12 mouse cellular contexts compared by ENCODE assay signal in genomic region chr3:101712666-101713065, GRCm38 (mm10).
DNase-seq lines count a peak whose midpoint lies in the region; ATAC-seq and TF ChIP-seq lines count a peak whose summit lies in the region.
"Had no signal": no experiment of that assay in that cellular context is flagged by ENCODE, and none has a peak within 500 bp of the region (broad histone marks: within the 10 kb centered on the region; RNA-seq: fewer than 3 reads in every experiment).

No protein-coding gene starts in this region.

- ATAC-seq in hindbrain, embryonic 11.5 days (ENCODE audit: low FRiP score) = no peak
- ATAC-seq in hindbrain, postnatal 0 days = no peak
- ATAC-seq in limb, embryonic 15.5 days (ENCODE audit: insufficient number of reproducible peaks, low FRiP score, low TSS enrichment, low read depth) = no peak

- WGBS in hindbrain, embryonic 11.5 days = 77% methylated on average over 14 of the region's 14 CpGs
- 70% methylated on average over 14 of the region's 14 CpGs for WGBS in hindbrain, postnatal 0 days
- WGBS in embryonic facial prominence, embryonic 10.5 days = 72% methylated on average over 14 of the region's 14 CpGs
- WGBS in limb, embryonic 15.5 days = 81% methylated on average over 14 of the region's 14 CpGs

- H3K4me3 ChIP-seq in hindbrain, embryonic 11.5 days (ENCODE audit: low read depth, low read length) = no peak overlapping the region
- no peak overlapping the region for H3K4me3 ChIP-seq in hindbrain, postnatal 0 days (ENCODE audit: low read length)
- H3K4me3 ChIP-seq in ES-E14 (ENCODE audit: insufficient read depth in 1 of 2, low read depth in 1 of 2, low read length in 2 of 2, poor library complexity in 1 of 2, severe bottlenecking in 1 of 2) = peak overlapping the region in 1 of 2 experiments; percentile 34; a peak in 2 of 4 replicates
- H3K4me3 ChIP-seq in embryonic facial prominence, embryonic 10.5 days = no peak overlapping the region
- H3K4me3 ChIP-seq in limb, embryonic 15.5 days = no peak overlapping the region

- peak; percentile 30 for DNase-seq in hindbrain, embryonic 11.5 days (ENCODE audit: low spot score)
- no peak for DNase-seq in hindbrain, postnatal 0 days (ENCODE audit: low spot score)
- no peak for DNase-seq in ES-E14 (ENCODE audit: low read depth, low spot score)
- DNase-seq in embryonic facial prominence, embryonic 10.5 days (ENCODE audit: low spot score) = peak; percentile 30
- no peak for DNase-seq in thymus, postnatal 36 days
- no peak for DNase-seq in layer of hippocampus, postnatal 14 days (ENCODE audit: low spot score in 2 of 2)
- DNase-seq: kidney, adult 2 months; left cerebral cortex, postnatal 4 days; right cerebral cortex, adult 18-20 months; thymus, postnatal 14 days had no signal

- no peak overlapping the region for H3K9ac ChIP-seq in hindbrain, embryonic 11.5 days (ENCODE audit: low read depth, low read length)
- H3K9ac ChIP-seq in hindbrain, postnatal 0 days (replicated peaks; ENCODE audit: low read length) = no peak overlapping the region
- peak overlapping the region; percentile 10; the same call in 1 of the 2 replicates for H3K9ac ChIP-seq in ES-E14 (ENCODE audit: insufficient read depth, low read depth, low read length, poor library complexity, severe bottlenecking)
- no peak overlapping the region for H3K9ac ChIP-seq in limb, embryonic 15.5 days

- no peak for TF ChIP-seq CTCF in hindbrain, postnatal 0 days (IDR thresholded peaks at IDR 0.05; ENCODE audit: low read depth)

- no peaks in the 10 kb centered on the region for H3K27me3 ChIP-seq in hindbrain, embryonic 11.5 days (ENCODE audit: control insufficient read depth, insufficient read depth, low read length)
- no peaks in the 10 kb centered on the region for H3K27me3 ChIP-seq in hindbrain, postnatal 0 days (ENCODE audit: insufficient read depth, low read length)
- 0 out of 2 replicates have a peak, but pooled peaks cover 3% of the 10 kb centered on the region for H3K27me3 ChIP-seq in embryonic facial prominence, embryonic 10.5 days (replicated peaks; ENCODE audit: low read depth, poor library complexity, severe bottlenecking)
- no peaks in the 10 kb centered on the region for H3K27me3 ChIP-seq in limb, embryonic 15.5 days
- H3K27me3 ChIP-seq: Patski had no signal

- H3K9me3 ChIP-seq in hindbrain, embryonic 11.5 days (ENCODE audit: control insufficient read depth, low read length) = no peaks in the 10 kb centered on the region
- H3K9me3 ChIP-seq in hindbrain, postnatal 0 days (ENCODE audit: low read length) = no peaks in the 10 kb centered on the region
- H3K9me3 ChIP-seq in ES-E14 (ENCODE audit: control insufficient read depth, insufficient read depth, low read depth, low read length) = no peaks in the 10 kb centered on the region
- no peaks in the 10 kb centered on the region for H3K9me3 ChIP-seq in embryonic facial prominence, embryonic 10.5 days
- no peaks in the 10 kb centered on the region for H3K9me3 ChIP-seq in limb, embryonic 15.5 days

- H3K36me3 ChIP-seq in hindbrain, embryonic 11.5 days (ENCODE audit: control insufficient read depth, insufficient read depth, low read length) = no peaks in the 10 kb centered on the region
- no peaks in the 10 kb centered on the region for H3K36me3 ChIP-seq in hindbrain, postnatal 0 days (ENCODE audit: insufficient read depth, low read length)
- H3K36me3 ChIP-seq in ES-E14 (ENCODE audit: control insufficient read depth, insufficient read depth, low read length, poor library complexity, severe bottlenecking) = no peaks in the 10 kb centered on the region
- H3K36me3 ChIP-seq in embryonic facial prominence, embryonic 10.5 days (replicated peaks) = no peaks in the 10 kb centered on the region
- no peaks in the 10 kb centered on the region for H3K36me3 ChIP-seq in limb, embryonic 15.5 days

- H3K4me2 ChIP-seq in hindbrain, embryonic 11.5 days (replicated peaks; ENCODE audit: low read depth, low read length) = no peak overlapping the region
- H3K4me2 ChIP-seq in hindbrain, postnatal 0 days (ENCODE audit: low read depth, low read length) = no peak overlapping the region
- H3K4me2 ChIP-seq in limb, embryonic 15.5 days = no peak overlapping the region

- H3K27ac ChIP-seq in hindbrain, embryonic 11.5 days (ENCODE audit: low read depth, low read length) = no peak overlapping the region
- no peak overlapping the region for H3K27ac ChIP-seq in hindbrain, postnatal 0 days
- peak overlapping the region; percentile 54; the same call in 1 of the 2 replicates for H3K27ac ChIP-seq in ES-E14 (ENCODE audit: insufficient read depth, low read depth, low read length, poor library complexity, severe bottlenecking)
- peak overlapping the region; percentile 76; the same call in 1 of the 2 replicates for H3K27ac ChIP-seq in embryonic facial prominence, embryonic 10.5 days (replicated peaks)
- 0 out of 2 replicates have a peak overlapping the region, but pooled peaks have one; percentile 27 for H3K27ac ChIP-seq in limb, embryonic 15.5 days

- H3K4me1 ChIP-seq in hindbrain, embryonic 11.5 days (replicated peaks; ENCODE audit: control insufficient read depth, insufficient read depth, low read length) = 0 out of 2 replicates have a peak, but pooled peaks cover 2% of the 10 kb centered on the region
- H3K4me1 ChIP-seq in hindbrain, postnatal 0 days (ENCODE audit: insufficient read depth, low read length) = peaks cover 10% of the 10 kb centered on the region; the same call in 1 of the 2 replicates
- peaks cover 23 to 29% of the 10 kb centered on the region in 2 experiments for H3K4me1 ChIP-seq in ES-E14 (ENCODE audit: control insufficient read depth in 2 of 2, insufficient read depth in 2 of 2, low read length in 2 of 2, poor library complexity in 1 of 2)
- H3K4me1 ChIP-seq in embryonic facial prominence, embryonic 10.5 days = peaks cover 44% of the 10 kb centered on the region
- H3K4me1 ChIP-seq in limb, embryonic 15.5 days = peaks cover 33% of the 10 kb centered on the region

- in situ Hi-C loops in ES-E14 (cut with MboI; ENCODE audit: low sequenced_read_pairs in 2 of 2, unreplicated experiment in 2 of 2) = no loop called here

TF ChIP-seq in ES-E14, 5 proteins besides CTCF, POLR2A, EP300 and RAD21:
- TF ChIP-seq HCFC1 (IDR thresholded peaks at IDR 0.05; ENCODE audit: borderline replicate concordance, insufficient read depth, low read length) (no peak), MAFK (IDR thresholded peaks at IDR 0.05; ENCODE audit: insufficient read depth, low read depth, low read length) (no peak), ZNF384 (IDR thresholded peaks at IDR 0.05; ENCODE audit: low read depth, low read length) (no peak), ZC3H11A (IDR thresholded peaks at IDR 0.05; ENCODE audit: borderline replicate concordance, low read depth, low read length) (no peak), CHD2 (IDR thresholded peaks at IDR 0.05; ENCODE audit: low read depth, low read length) (no peak)
TF ChIP-seq in ES-E14: peak in this region for 0.

Comparison
In these comparisons a context has a peak if more than half of its experiments do, and no peak if none do; other contexts are left out.
1. DNase-seq: peak in hindbrain, embryonic 11.5 days (single experiment) and embryonic facial prominence, embryonic 10.5 days (single experiment); none in hindbrain, postnatal 0 days (single experiment), ES-E14 (single experiment), thymus, postnatal 36 days (0 of 2) and layer of hippocampus, postnatal 14 days (0 of 2).
2. H3K27ac ChIP-seq: peak in ES-E14 (single experiment), embryonic facial prominence, embryonic 10.5 days (single experiment) and limb, embryonic 15.5 days (single experiment); none in hindbrain, embryonic 11.5 days (single experiment) and hindbrain, postnatal 0 days (single experiment).